Mouse (Mus musculus) hindbrain, embryonic 10.5 days (tissue): ENCODE measurements around the gene Cenpx. TPM values are rescaled to one million over a fixed set of nuclear protein-coding genes. Genes with fewer than 3 reads are reported as not detected.
A peak's percentile ranks its signal among the peaks of the same experiment; 100 is the strongest.
"Not testable (repeated sequence)": the region's sequence is repeated elsewhere in the genome, so short reads cannot be mapped to it uniquely, and the experiment has no call there.

Source experiments
- DNase-seq: peaks from one replicate; pipeline ENCODE4 v3.0.0-alpha.2; 2017; ENCODE audit warnings: low spot score
- H3K27ac ChIP-seq: fragments of 300-500 bp; sonication (generic); 2 replicates; pipeline ENCODE4 v1.5.1; 2016; ENCODE audit warnings: mild to moderate bottlenecking, moderate library complexity
- H3K27me3 ChIP-seq: fragments of 300-500 bp; sonication (generic); 2 replicates; pipeline ENCODE4 v1.6.1; 2016; ENCODE audit warnings: mild to moderate bottlenecking; ENCODE audit not compliant: poor library complexity, insufficient read depth, severe bottlenecking
- H3K36me3 ChIP-seq: fragments of 300-500 bp; sonication (generic); 2 replicates; pipeline ENCODE4 v1.6.1; 2016; ENCODE audit warnings: mild to moderate bottlenecking, moderate library complexity
- H3K4me1 ChIP-seq: fragments of 300-500 bp; sonication (generic); replicated peaks from 2 replicates; pipeline ENCODE4 v1.6.1; 2016; ENCODE audit warnings: mild to moderate bottlenecking
- H3K4me3 ChIP-seq: fragments of 300-500 bp; sonication (generic); 2 replicates; pipeline ENCODE4 v1.5.1; 2016; ENCODE audit warnings: mild to moderate bottlenecking, moderate library complexity
- H3K9me3 ChIP-seq: fragments of 300-500 bp; sonication (generic); 2 replicates; pipeline ENCODE4 v1.6.1; 2016; ENCODE audit warnings: mild to moderate bottlenecking, moderate library complexity
- WGBS: fragments of 180-500 bp; shearing (Covaris S2); methylation state at CpG from one replicate; pipeline ENCODE4 v1.1.7; 2016; 5-methylcytosine and 5-hydroxymethylcytosine counted together
- polyA plus RNA-seq: library from polyadenylated mRNA; unstranded; fragments of >200 nt; fragmentation: Nextera tagmentation; extraction: Ambion mirVana; gene quantifications from 2 replicates; pipeline ENCODE4 v1.2.1, GENCODE M21; 2016

Gene Cenpx
- polyA plus RNA-seq, 1 experiment from 2014 or later = 137 TPM

- Histone ChIP-seq H3K9me3 (no peaks in the 10 kb centered on the region), H3K27ac (no peak overlapping the region), H3K36me3 (no peaks in the 10 kb centered on the region), H3K4me1 (peaks cover 21% of the 10 kb centered on the region), H3K4me3 (no peak overlapping the region), H3K27me3 (peaks cover 41% of the 10 kb centered on the region)
- 97% methylated on average over 1 of the region's 1 CpGs for WGBS
- DNase-seq = no peak
These were observed 17.9 kb upstream of the Cenpx start for GRCm38 (mm10) chr11:120731395-120731794.

GRCm38 (mm10) chr11:120730331-120730870 is 16.9 kb upstream of the Cenpx start:
- H3K27me3 ChIP-seq = peaks cover 51% of the 10 kb centered on the region
- no peaks in the 10 kb centered on the region for H3K9me3 ChIP-seq
- no peak for DNase-seq
- 87% methylated on average over 10 of the region's 10 CpGs for WGBS
- 0 out of 2 replicates have a peak, but pooled peaks cover 2% of the 10 kb centered on the region for H3K36me3 ChIP-seq
- no peak overlapping the region for H3K27ac ChIP-seq
- H3K4me1 ChIP-seq = peaks cover 26% of the 10 kb centered on the region
- H3K4me3 ChIP-seq = no peak overlapping the region

GRCm38 (mm10) chr11:120729432-120730050 is 16.0 kb upstream of the Cenpx start:
- 2% methylated on average over 17 of the region's 21 CpGs for WGBS
- H3K36me3 ChIP-seq, H3K9me3 ChIP-seq: not testable (repeated sequence)
- DNase-seq = peak; percentile 56
- Histone ChIP-seq H3K4me1 (peaks cover 26% of the 10 kb centered on the region), H3K27me3 (peaks cover 57% of the 10 kb centered on the region), H3K27ac (peak overlapping the region; percentile 64), H3K4me3 (peak overlapping the region; percentile 36)

- peaks cover 58% of the 10 kb centered on the region for H3K27me3 ChIP-seq
- 70% methylated on average over 11 of the region's 11 CpGs for WGBS
- H3K9me3 ChIP-seq = no peaks in the 10 kb centered on the region
- H3K4me3 ChIP-seq = peak overlapping the region; percentile 36
- H3K27ac ChIP-seq = peak overlapping the region; percentile 64
- DNase-seq = no peak
- 0 out of 2 replicates have a peak, but pooled peaks cover 5% of the 10 kb centered on the region for H3K36me3 ChIP-seq
- H3K4me1 ChIP-seq = peaks cover 26% of the 10 kb centered on the region
These were observed 15.1 kb upstream of the Cenpx start for GRCm38 (mm10) chr11:120728530-120729240.

GRCm38 (mm10) chr11:120727564-120727963 is 14.0 kb upstream of the Cenpx start:
- 62% methylated on average over 12 of the region's 12 CpGs for WGBS
- H3K27ac ChIP-seq = no peak overlapping the region
- H3K4me1 ChIP-seq = peaks cover 28% of the 10 kb centered on the region
- 0 out of 2 replicates have a peak, but pooled peaks cover 9% of the 10 kb centered on the region for H3K36me3 ChIP-seq
- H3K9me3 ChIP-seq = no peaks in the 10 kb centered on the region
- H3K4me3 ChIP-seq = peak overlapping the region; percentile 68; the same call in 1 of the 2 replicates
- DNase-seq = no peak
- peaks cover 65% of the 10 kb centered on the region for H3K27me3 ChIP-seq

GRCm38 (mm10) chr11:120727169-120727527 is 13.6 kb upstream of the Cenpx start, which contains the start of gene Dcxr:
TSS of gene Dcxr (minus strand) at chr11:120727281.
- peak within 1 kb of the TSS; percentile 68 for H3K4me3 ChIP-seq
- DNase-seq = peak; percentile 90
- H3K9me3 ChIP-seq = no peaks in the 10 kb centered on the region
- H3K27ac ChIP-seq = peak within 1 kb of the TSS; percentile 66
- under 1% methylated on average over 14 of the region's 14 CpGs for WGBS
- 0 out of 2 replicates have a peak, but pooled peaks cover 9% of the 10 kb centered on the region for H3K36me3 ChIP-seq
- H3K27me3 ChIP-seq = peaks cover 69% of the 10 kb centered on the region
- peaks cover 32% of the 10 kb centered on the region for H3K4me1 ChIP-seq

GRCm38 (mm10) chr11:120726243-120727168 is 13.0 kb upstream of the Cenpx start:
- peaks cover 71% of the 10 kb centered on the region for H3K27me3 ChIP-seq
- 15% methylated on average over 36 of the region's 36 CpGs for WGBS

GRCm38 (mm10) chr11:120723509-120723908 is 10.0 kb upstream of the Cenpx start:
- H3K9me3 ChIP-seq = no peaks in the 10 kb centered on the region
- 79% methylated on average over 7 of the region's 7 CpGs for WGBS
- H3K27ac ChIP-seq = no peak overlapping the region
- H3K27me3 ChIP-seq = peaks cover 58% of the 10 kb centered on the region
- no peak overlapping the region for H3K4me3 ChIP-seq
- no peak for DNase-seq
- H3K4me1 ChIP-seq = peaks cover 40% of the 10 kb centered on the region
- peaks cover 27% of the 10 kb centered on the region for H3K36me3 ChIP-seq

More at GRCm38 (mm10) chr11:120726243-120727168, 13.0 kb upstream of the Cenpx start:
- H3K27ac ChIP-seq = peak overlapping the region; percentile 66
- H3K4me3 ChIP-seq = peak overlapping the region; percentile 68
- H3K4me1 ChIP-seq = peaks cover 38% of the 10 kb centered on the region
- 0 out of 2 replicates have a peak, but pooled peaks cover 9% of the 10 kb centered on the region for H3K36me3 ChIP-seq
- no peak for DNase-seq
- H3K9me3 ChIP-seq = no peaks in the 10 kb centered on the region

- 89% methylated on average over 11 of the region's 11 CpGs for WGBS
- Histone ChIP-seq H3K27ac (no peak overlapping the region), H3K4me1 (peaks cover 39% of the 10 kb centered on the region), H3K36me3 (peaks cover 34% of the 10 kb centered on the region), H3K4me3 (no peak overlapping the region), H3K9me3 (no peaks in the 10 kb centered on the region), H3K27me3 (peaks cover 51% of the 10 kb centered on the region)
- DNase-seq = no peak
These were observed 9.3 kb upstream of the Cenpx start for GRCm38 (mm10) chr11:120722761-120723382.

- peak overlapping the region; percentile 73 for H3K4me3 ChIP-seq
- H3K36me3 ChIP-seq = peaks cover 41% of the 10 kb centered on the region
- H3K27me3 ChIP-seq = peaks cover 51% of the 10 kb centered on the region
- H3K27ac ChIP-seq = peak overlapping the region; percentile 87
- DNase-seq = no peak
- 21% methylated on average over 21 of the region's 21 CpGs for WGBS
- H3K9me3 ChIP-seq = no peaks in the 10 kb centered on the region
- peaks cover 36% of the 10 kb centered on the region for H3K4me1 ChIP-seq
These were observed 8.6 kb upstream of the Cenpx start for GRCm38 (mm10) chr11:120722067-120722630.

- Histone ChIP-seq H3K27me3 (peaks cover 48% of the 10 kb centered on the region), H3K36me3 (peaks cover 48% of the 10 kb centered on the region), H3K27ac (peak within 1 kb of the TSS; percentile 87), H3K4me3 (peak within 1 kb of the TSS; percentile 73), H3K4me1 (peaks cover 29% of the 10 kb centered on the region), H3K9me3 (no peaks in the 10 kb centered on the region)
- WGBS = under 1% methylated on average over 90 of the region's 90 CpGs
- DNase-seq = peak; percentile 82
These were observed 7.9 kb upstream of the Cenpx start, which contains the start of gene Rac3 for GRCm38 (mm10) chr11:120721124-120722066. TSS of gene Rac3 (plus strand) at chr11:120721470.
